Mouse (Mus musculus) CH12.LX (cell line): ENCODE results near the gene Dgkq. TPM values are rescaled to one million over a fixed set of nuclear protein-coding genes. Genes with fewer than 3 reads are reported as not detected.
A peak's percentile ranks its signal among the peaks of the same experiment; 100 is the strongest.

Source experiments
- DNase-seq: peaks from one replicate; pipeline ENCODE4 v3.0.0-alpha.2; 2013; ENCODE audit errors: extremely low read depth
- H3K27ac ChIP-seq: 2 replicates; pipeline ENCODE4 v1.5.1; 2012; ENCODE audit warnings: low read depth, mild to moderate bottlenecking, control low read depth, moderate library complexity; ENCODE audit not compliant: insufficient read depth
- H3K27me3 ChIP-seq: replicated peaks from 2 replicates; pipeline ENCODE3; 2012; ENCODE audit warnings: inconsistent platforms
- H3K36me3 ChIP-seq, 2 experiments: replicated peaks in 1 of 2; 2 replicates each; pipeline versions ENCODE3 to v1.6.1; 2012; ENCODE audit warnings: inconsistent platforms in 1 of 2, low read length in 1 of 2, mild to moderate bottlenecking in 1 of 2, mixed read lengths in 1 of 2, moderate library complexity in 1 of 2; ENCODE audit not compliant: control insufficient read depth in 1 of 2, insufficient read depth in 1 of 2
- H3K4me1 ChIP-seq, 2 experiments: 2 replicates each; pipeline ENCODE4 v1.6.1; 2012; ENCODE audit warnings: inconsistent platforms in 1 of 2, moderate library complexity in 1 of 2; ENCODE audit not compliant: insufficient read depth in 2 of 2, control insufficient read depth in 1 of 2
- H3K4me2 ChIP-seq: 2 replicates; pipeline ENCODE4 v1.6.1; 2012; ENCODE audit warnings: low read depth, mild to moderate bottlenecking, control low read depth; ENCODE audit not compliant: poor library complexity, insufficient read depth, severe bottlenecking
- H3K4me3 ChIP-seq, 3 experiments: fragments of 150-350 bp in 1 of 3; sonication (generic) in 1 of 3; replicated peaks in 1 of 3; 2 replicates each; pipeline versions ENCODE3 to v1.5.1; 2011 to 2012; ENCODE audit warnings: low read depth in 2 of 3, low read length in 2 of 3, mild to moderate bottlenecking in 2 of 3, moderate library complexity in 2 of 3, control low read depth in 1 of 3, improper control_type of control experiment in 1 of 3, inconsistent platforms in 1 of 3, mixed read lengths in 1 of 3; ENCODE audit not compliant: poor library complexity in 1 of 3
- H3K79me2 ChIP-seq: replicated peaks from 2 replicates; pipeline ENCODE4 v1.6.1; 2012; ENCODE audit warnings: mild to moderate bottlenecking, moderate library complexity; ENCODE audit not compliant: control insufficient read depth, poor library complexity, insufficient read depth, severe bottlenecking; ENCODE audit errors: extremely low read depth
- H3K9ac ChIP-seq: 2 replicates; pipeline ENCODE4 v1.6.1; 2012; ENCODE audit warnings: low read depth, mild to moderate bottlenecking, control low read depth, moderate library complexity; ENCODE audit not compliant: insufficient read depth
- H3K9me3 ChIP-seq: replicated peaks from 2 replicates; pipeline ENCODE3; 2012; ENCODE audit warnings: low read length, inconsistent platforms, mixed read lengths
- CHD1 ChIP-seq: IDR thresholded peaks from 2 replicates; pipeline ENCODE4 v1.6.1; 2012; ENCODE audit warnings: low read depth, low read length, improper control_type of control experiment, inconsistent platforms
- CHD2 ChIP-seq: IDR thresholded peaks from 2 replicates; pipeline ENCODE4 v1.6.1; 2011; ENCODE audit warnings: low read length, improper control_type of control experiment
- CTCF ChIP-seq, 2 experiments: IDR thresholded peaks in 1 of 2; conservative IDR thresholded peaks in 1 of 2; 2 replicates each; pipeline ENCODE4 v1.5.1; 2011 to 2012; ENCODE audit warnings: low read depth in 2 of 2, low read length in 2 of 2, improper control_type of control experiment in 1 of 2, inconsistent platforms in 1 of 2, mild to moderate bottlenecking in 1 of 2, moderate library complexity in 1 of 2
- E2F4 ChIP-seq: IDR thresholded peaks from 2 replicates; pipeline ENCODE4 v1.6.1; 2011; ENCODE audit warnings: low read depth, low read length, improper control_type of control experiment; ENCODE audit not compliant: insufficient replicate concordance
- EP300 ChIP-seq: IDR thresholded peaks from 2 replicates; pipeline ENCODE4 v1.6.1; 2011; ENCODE audit warnings: low read length, improper control_type of control experiment
- GABPA ChIP-seq: IDR thresholded peaks from 2 replicates; pipeline ENCODE4 v1.6.1; 2012; ENCODE audit warnings: low read depth, low read length, improper control_type of control experiment, inconsistent platforms; ENCODE audit not compliant: insufficient replicate concordance
- HCFC1 ChIP-seq: IDR thresholded peaks from 2 replicates; pipeline ENCODE4 v1.6.1; 2012; ENCODE audit warnings: low read depth, mild to moderate bottlenecking, inconsistent platforms, low read length, improper control_type of control experiment
- IRF4 ChIP-seq: IDR thresholded peaks from 2 replicates; pipeline ENCODE4 v1.6.1; 2014; ENCODE audit warnings: low read depth, mild to moderate bottlenecking, inconsistent platforms, low read length, improper control_type of control experiment
- KAT2A ChIP-seq: IDR thresholded peaks from 2 replicates; pipeline ENCODE4 v1.6.1; 2012; ENCODE audit warnings: low read length, improper control_type of control experiment, inconsistent platforms; ENCODE audit not compliant: insufficient replicate concordance
- MAFK ChIP-seq: IDR thresholded peaks from 2 replicates; pipeline ENCODE4 v1.6.1; 2011; ENCODE audit warnings: low read length, improper control_type of control experiment; ENCODE audit not compliant: insufficient replicate concordance
- MEF2A ChIP-seq: IDR thresholded peaks from 2 replicates; pipeline ENCODE4 v1.6.1; 2014; ENCODE audit warnings: low read depth, mild to moderate bottlenecking, inconsistent platforms, low read length, improper control_type of control experiment, borderline replicate concordance
- NELFE ChIP-seq: IDR thresholded peaks from 2 replicates; pipeline ENCODE4 v1.6.1; 2011; ENCODE audit warnings: low read depth, low read length, improper control_type of control experiment
- NRF1 ChIP-seq: IDR thresholded peaks from 2 replicates; pipeline ENCODE4 v1.6.1; 2014; ENCODE audit warnings: low read depth, mild to moderate bottlenecking, inconsistent platforms, low read length, improper control_type of control experiment, moderate library complexity
- POLR2A ChIP-seq: IDR thresholded peaks from 2 replicates; pipeline ENCODE4 v1.6.1; 2011; ENCODE audit warnings: low read depth, mild to moderate bottlenecking, improper control_type of control experiment, low read length
- POLR2AphosphoS2 ChIP-seq: IDR thresholded peaks from 2 replicates; pipeline ENCODE4 v1.6.1; 2011; ENCODE audit warnings: low read depth, low read length, improper control_type of control experiment
- RAD21 ChIP-seq: IDR thresholded peaks from 2 replicates; pipeline ENCODE4 v1.6.1; 2011; ENCODE audit warnings: low read depth, mild to moderate bottlenecking, low read length, improper control_type of control experiment, moderate library complexity
- RCOR1 ChIP-seq: conservative IDR thresholded peaks from 2 replicates; pipeline ENCODE4 v1.6.1; 2012; ENCODE audit warnings: low read depth, mild to moderate bottlenecking, inconsistent platforms, low read length, improper control_type of control experiment
- SIN3A ChIP-seq: IDR thresholded peaks from 2 replicates; pipeline ENCODE4 v1.6.1; 2012; ENCODE audit warnings: low read length, improper control_type of control experiment, inconsistent platforms
- SMC3 ChIP-seq: IDR thresholded peaks from 2 replicates; pipeline ENCODE4 v1.6.1; 2011; ENCODE audit warnings: low read depth, low read length, improper control_type of control experiment
- TCF12 ChIP-seq: IDR thresholded peaks from 2 replicates; pipeline ENCODE4 v1.6.1; 2014; ENCODE audit warnings: low read depth, mild to moderate bottlenecking, inconsistent platforms, low read length, improper control_type of control experiment
- USF1 ChIP-seq: IDR thresholded peaks from 2 replicates; pipeline ENCODE4 v1.6.1; 2014; ENCODE audit warnings: low read depth, mild to moderate bottlenecking, inconsistent platforms, low read length, improper control_type of control experiment
- USF2 ChIP-seq: conservative IDR thresholded peaks from 2 replicates; pipeline ENCODE4 v1.6.1; 2011; ENCODE audit warnings: low read depth, low read length, improper control_type of control experiment
- ZC3H11A ChIP-seq: IDR thresholded peaks from 2 replicates; pipeline ENCODE4 v1.6.1; 2012; ENCODE audit warnings: low read depth, mild to moderate bottlenecking, inconsistent platforms, low read length, improper control_type of control experiment
- ZMIZ1 ChIP-seq: IDR thresholded peaks from 2 replicates; pipeline ENCODE4 v1.6.1; 2012; ENCODE audit warnings: low read depth, mild to moderate bottlenecking, inconsistent platforms, low read length, improper control_type of control experiment
- ZNF384 ChIP-seq: IDR thresholded peaks from 2 replicates; pipeline ENCODE4 v1.6.1; 2012; ENCODE audit warnings: low read depth, low read length, improper control_type of control experiment, inconsistent platforms
- dilution Hi-C: fragments of 300-500 bp; cut with MboI; formaldehyde crosslinking; loops from 2 replicates; pipeline ENCODE4 v1.14.3; 2020; ENCODE audit warnings: low sequenced_read_pairs; ENCODE audit not compliant: extremely low pct_unique_long_range_greater_than_20kb, extremely low pct_ligation_motif_present
- in situ Hi-C: fragments of 300-500 bp; cut with MboI; formaldehyde crosslinking; loops from 3 replicates; pipeline ENCODE4 v1.14.3; 2019; ENCODE audit warnings: low sequenced_read_pairs, low pct_ligation_motif_present, low pct_unique_long_range_greater_than_20kb, mixed read lengths
- polyA plus RNA-seq: library from polyadenylated mRNA; unstranded; fragments of >175 nt; gene quantifications from 2 replicates; pipeline ENCODE4 v1.2.1, GENCODE M21; 2012; ENCODE audit warnings: low read depth; ENCODE audit not compliant: insufficient read length
- total RNA-seq, 2 experiments: library from RNA; depleted of rRNA; stranded (reverse); fragments of 300-350 nt in 1 of 2; fragments of >200 nt in 1 of 2; gene quantifications; 2 replicates each; pipeline ENCODE4 v1.2.3; 2012 to 2014

Dgkq gene
- total and polyA plus RNA-seq, 3 experiments, result 3.7 to 8.5 (median 4.4) TPM

- Histone ChIP-seq H3K4me1 (peaks cover 3 to 5% of the 10 kb centered on the region in 2 experiments; a peak in 2 of 4 replicates), H3K4me2 (no peak overlapping the region), H3K9me3 (peaks cover 7% of the 10 kb centered on the region), H3K36me3 (no peaks in the 10 kb centered on the region), H3K79me2 (no peaks in the 10 kb centered on the region), H3K27ac (no peak overlapping the region), H3K4me3 (no peak overlapping the region), H3K27me3 (peaks cover 66% of the 10 kb centered on the region), H3K9ac (no peak overlapping the region)
- no peak for DNase-seq
- dilution Hi-C loops (no loop called here), in situ Hi-C loops (no loop called here)
- no peak for TF ChIP-seq POLR2AphosphoS2
- TF ChIP-seq ZNF384, result no peak
- TF ChIP-seq KAT2A, result no peak
- TF ChIP-seq MAFK, result no peak
- TF ChIP-seq RCOR1, result no peak
- TF ChIP-seq NRF1, result no peak
- no peak for TF ChIP-seq IRF4
- no peak for TF ChIP-seq POLR2A
- TF ChIP-seq TCF12, result no peak
- no peak for TF ChIP-seq USF2
- TF ChIP-seq NELFE, result no peak
- no peak for TF ChIP-seq ZC3H11A
- no peak for TF ChIP-seq SIN3A
- TF ChIP-seq CHD2, result no peak
- no peak for TF ChIP-seq HCFC1
- TF ChIP-seq RAD21, result no peak
- no peak for TF ChIP-seq USF1
- TF ChIP-seq GABPA, result no peak
- no peak for TF ChIP-seq ZMIZ1
- no peak for TF ChIP-seq E2F4
Observed at GRCm38 (mm10) chr5:108695861-108696260, 26.4 kb upstream of the Dgkq start.

GRCm38 (mm10) chr5:108694352-108695261 lies 25.1 kb upstream of the Dgkq start:
- no peak for DNase-seq
- Histone ChIP-seq H3K79me2 (no peaks in the 10 kb centered on the region), H3K4me2 (peak overlapping the region; percentile 78), H3K9ac (peak overlapping the region; percentile 14; the same call in 1 of the 2 replicates), H3K4me3 (peak overlapping the region in 2 of 3 experiments; percentile 41 to 55), H3K27me3 (peaks cover 54% of the 10 kb centered on the region), H3K9me3 (peaks cover 7% of the 10 kb centered on the region), H3K36me3 (no peaks in the 10 kb centered on the region), H3K4me1 (peaks cover 3 to 5% of the 10 kb centered on the region in 2 experiments; a peak in 2 of 4 replicates), H3K27ac (no peak overlapping the region)
- TF ChIP-seq NRF1 (no peak), CTCF (conservative IDR thresholded peaks at IDR 0.05 in 1 of 2, IDR thresholded peaks at IDR 0.05 in 1 of 2; ENCODE audit: low read depth in 2 of 2, low read length in 2 of 2) (no peak), SMC3 (no peak), USF2 (no peak), MEF2A (no peak), EP300 (no peak), IRF4 (no peak), E2F4 (no peak), CHD1 (no peak), ZNF384 (no peak)
- in situ Hi-C loops, result no loop called here
- dilution Hi-C loops, result no loop called here
